Mouse (Mus musculus) left cerebral cortex, postnatal 25 days (tissue): Measurements from ENCODE around the gene Acnat2. TPM values are rescaled to one million over a fixed set of nuclear protein-coding genes. Genes with fewer than 3 reads are reported as not detected.
"Not testable (repeated sequence)": the region's sequence is repeated elsewhere in the genome, so short reads cannot be mapped to it uniquely, and the experiment has no call there.

Experiments used
- DNase-seq, 2 experiments: peaks; one replicate each; pipeline ENCODE4 v3.0.0; 2022; ENCODE audit warnings: low spot score in 2 of 2, mixed read lengths in 1 of 2
- intact Hi-C: fragments of 180-260 bp; cut with DNase I; formaldehyde crosslinking; loops from one replicate; pipeline ENCODE4 v1.15.1; 2025
- total RNA-seq, 2 experiments: library from RNA; stranded (reverse); gene quantifications; 2 replicates each; pipeline ENCODE4 v1.2.3; 2021

The Acnat2 gene
- not detected for total RNA-seq

- DNase-seq, intact Hi-C loops: not testable (repeated sequence)
Measured at GRCm38 (mm10) chr4:49407957-49408356, at the start of gene Acnat2. Acnat2 (minus strand) TSS chr4:49408151.

DNA sequence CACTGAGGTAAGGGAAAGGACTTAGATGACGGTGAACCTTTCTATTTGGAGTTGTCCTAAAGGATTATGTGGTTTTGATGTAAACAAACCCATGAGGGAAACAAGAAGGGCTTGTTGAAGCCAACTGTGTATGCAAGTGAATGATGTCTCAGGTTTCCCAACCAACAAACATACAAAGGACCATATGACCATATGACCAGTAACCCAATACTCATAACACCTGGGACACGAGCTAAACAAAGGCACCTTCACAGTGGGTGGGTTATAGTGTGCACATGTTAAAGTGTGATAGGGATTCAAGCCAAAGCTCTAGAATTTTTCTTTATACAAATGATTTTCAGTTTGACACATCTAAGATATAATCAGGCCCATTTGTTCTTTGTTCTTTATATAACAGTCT lies 48.2 kb upstream of the Acnat2 start:
- DNase-seq: no peak
- intact Hi-C loops: no loop called here

DNA sequence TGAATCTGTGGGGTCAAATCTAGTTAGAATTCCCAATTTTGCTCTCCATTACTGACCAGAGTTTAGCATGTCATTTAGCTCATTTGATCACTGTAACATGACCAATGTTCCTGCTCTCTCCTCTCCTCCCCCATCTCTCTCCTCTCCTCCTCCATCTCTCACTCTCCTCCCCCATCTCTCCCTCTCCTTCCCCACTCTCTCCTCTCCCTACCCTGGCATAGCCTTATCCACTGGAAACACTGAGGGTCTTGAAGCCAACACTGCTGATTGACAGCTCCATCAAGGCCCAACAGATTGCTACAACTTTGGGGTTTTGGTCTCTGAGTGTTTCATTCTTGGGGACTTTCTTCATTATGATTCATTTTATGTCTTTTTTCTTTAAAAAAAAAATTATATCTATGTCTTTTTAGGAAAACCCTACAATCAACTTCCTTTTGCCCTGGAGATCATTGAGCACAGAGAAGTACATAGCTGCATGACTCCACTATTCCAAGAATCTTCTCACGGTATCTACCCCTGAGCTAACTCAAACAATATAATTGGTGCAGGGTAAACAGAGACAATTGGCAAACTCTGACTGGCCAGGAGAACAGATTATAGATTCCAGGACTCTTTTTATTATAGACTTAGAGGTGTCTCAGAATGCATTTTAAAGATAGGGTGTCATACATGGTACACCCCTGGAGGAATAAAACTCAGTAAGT lies 44.0 kb upstream of the Acnat2 start:
- DNase-seq: no peak
- intact Hi-C loops: no loop called here

DNA sequence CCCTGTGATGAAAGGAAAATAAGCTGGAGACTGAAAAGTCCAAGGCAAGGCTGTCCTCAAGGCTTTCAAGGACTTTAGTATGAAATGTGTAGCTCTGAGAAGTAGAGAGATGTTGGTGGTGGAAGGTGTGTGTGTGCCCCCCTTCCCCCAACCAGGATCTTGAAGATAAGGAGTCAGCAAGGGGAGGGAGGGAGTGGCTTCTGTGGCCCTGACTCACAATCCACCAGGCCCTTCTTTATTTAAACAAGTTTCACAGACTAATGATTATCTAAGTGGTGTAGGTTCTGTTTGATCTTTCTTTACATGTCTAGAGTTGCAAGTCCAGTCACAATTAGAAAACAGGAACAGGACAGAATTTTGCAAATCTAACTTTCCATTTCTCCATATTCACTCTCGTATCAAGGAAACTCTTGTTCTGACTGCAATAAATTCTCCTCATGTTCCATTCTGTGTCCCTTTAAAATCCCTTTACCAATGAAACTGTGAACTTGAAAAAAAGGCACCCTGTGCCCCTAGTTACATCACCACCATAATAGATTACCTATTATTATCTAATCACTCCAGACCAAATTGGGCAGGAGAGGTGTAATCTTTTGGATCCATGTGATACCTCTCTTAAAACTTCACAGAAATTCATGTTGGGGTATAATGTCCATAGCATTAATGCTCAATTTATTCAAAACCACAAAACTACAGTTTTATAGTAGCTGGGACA lies 43.3 kb upstream of the Acnat2 start:
- DNase-seq, intact Hi-C loops: not testable (repeated sequence)

DNA sequence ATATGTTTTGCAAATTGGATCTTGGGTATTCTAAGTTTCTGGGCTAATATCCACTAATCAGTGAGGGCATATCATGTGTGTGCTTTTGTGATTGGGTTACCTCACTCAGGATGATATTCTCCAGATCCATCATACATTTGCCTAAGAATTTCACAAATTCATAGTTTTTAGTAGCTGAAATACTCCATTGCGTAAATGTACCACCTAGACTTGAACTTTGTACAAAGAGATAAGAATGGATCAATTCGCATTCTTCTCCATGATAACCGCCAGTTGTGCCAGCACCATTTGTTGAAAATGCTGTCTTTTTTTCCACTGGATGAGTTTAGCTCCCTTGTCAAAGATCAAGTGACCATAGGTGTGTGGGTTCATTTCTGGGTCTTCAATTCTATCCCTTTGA lies 29.0 kb upstream of the Acnat2 start:
- intact Hi-C loops, DNase-seq: not testable (repeated sequence)

DNA sequence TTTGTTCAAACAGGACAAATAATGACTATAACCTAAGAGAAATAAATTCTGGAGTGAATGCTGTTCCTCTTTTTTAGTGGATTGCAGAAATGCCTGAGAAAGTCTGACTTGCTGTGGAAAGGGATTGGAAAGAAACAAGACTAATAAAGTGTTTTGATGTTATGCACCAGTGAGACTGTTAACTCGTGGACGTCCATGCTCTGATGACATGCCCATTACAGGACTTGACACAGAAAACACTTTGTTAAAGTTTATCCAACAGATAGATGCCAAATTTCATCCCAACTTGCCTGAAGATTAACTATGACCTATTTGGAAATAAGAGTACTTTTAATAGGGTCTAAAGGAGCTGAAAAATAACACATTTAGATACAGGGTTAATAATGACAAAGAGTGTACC lies 2.2 kb upstream of the Acnat2 start:
- not testable (repeated sequence) for DNase-seq

DNA sequence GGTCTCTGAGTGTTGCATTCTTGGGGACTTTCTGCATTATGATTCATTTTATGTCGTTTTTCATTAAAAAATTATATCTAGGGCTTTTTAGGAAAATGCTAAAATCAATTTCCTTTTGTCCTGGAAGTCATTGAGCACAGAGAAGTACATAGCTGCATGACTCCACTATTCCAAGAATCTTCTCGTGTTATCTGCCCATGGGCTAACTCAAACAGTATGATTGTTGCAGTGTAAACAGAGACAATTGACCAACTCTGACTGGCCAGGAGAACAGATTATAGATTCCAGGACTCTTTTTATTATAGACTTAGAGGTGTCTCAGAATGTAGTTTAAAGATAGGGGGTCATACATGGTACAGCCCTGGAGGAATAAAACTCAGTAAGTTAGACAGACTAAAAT lies 21.1 kb downstream of the Acnat2 start:
- no peak for DNase-seq
- intact Hi-C loops: no loop called here

More for the DNA sequence above, 2.2 kb upstream of the Acnat2 start:
- intact Hi-C loops: not testable (repeated sequence)

GRCm38 (mm10) chr4:49383576-49384318 lies 24.2 kb downstream of the Acnat2 start:
- DNase-seq, intact Hi-C loops: not testable (repeated sequence)

DNA sequence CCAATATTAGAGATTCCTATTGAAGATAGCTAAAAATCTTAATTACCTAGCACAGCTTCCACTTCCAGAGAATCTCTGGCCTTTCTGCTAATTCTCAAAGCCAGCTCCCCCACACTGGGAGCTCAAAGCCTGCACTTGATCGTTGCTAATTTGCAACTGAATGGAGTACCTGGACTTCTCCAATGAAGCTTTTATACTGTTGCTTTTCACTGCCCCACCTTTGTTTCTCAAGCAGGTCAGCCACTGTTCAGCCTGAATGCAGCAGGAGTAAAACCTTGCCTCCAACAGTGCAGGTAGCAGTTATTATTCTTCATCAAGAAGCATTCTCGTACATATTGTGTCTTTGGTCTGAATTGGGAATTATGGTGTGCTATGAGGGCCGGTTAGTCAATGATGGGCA lies 39.9 kb downstream of the Acnat2 start:
- DNase-seq, intact Hi-C loops: not testable (repeated sequence)

DNA sequence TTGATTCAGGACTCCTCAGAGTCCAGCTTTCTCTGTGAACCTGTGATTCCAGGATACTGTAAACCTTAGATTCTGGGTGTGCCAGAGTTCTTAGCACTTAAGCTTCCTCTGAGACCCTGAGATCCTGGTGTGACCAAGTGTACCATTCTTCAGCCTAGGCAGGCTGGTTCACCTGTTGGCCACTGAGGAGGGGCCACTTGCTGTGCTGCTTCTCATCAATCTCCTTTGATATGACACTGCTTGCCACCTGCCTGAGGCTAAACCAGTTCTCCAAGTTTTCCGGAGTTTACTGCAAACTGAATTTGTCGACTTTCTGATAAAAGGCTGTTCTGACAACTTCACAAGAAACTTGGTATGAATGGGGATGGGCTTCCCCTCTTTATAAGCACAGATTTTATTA lies 50.9 kb downstream of the Acnat2 start:
- DNase-seq: no peak
- intact Hi-C loops: no loop called here

DNA sequence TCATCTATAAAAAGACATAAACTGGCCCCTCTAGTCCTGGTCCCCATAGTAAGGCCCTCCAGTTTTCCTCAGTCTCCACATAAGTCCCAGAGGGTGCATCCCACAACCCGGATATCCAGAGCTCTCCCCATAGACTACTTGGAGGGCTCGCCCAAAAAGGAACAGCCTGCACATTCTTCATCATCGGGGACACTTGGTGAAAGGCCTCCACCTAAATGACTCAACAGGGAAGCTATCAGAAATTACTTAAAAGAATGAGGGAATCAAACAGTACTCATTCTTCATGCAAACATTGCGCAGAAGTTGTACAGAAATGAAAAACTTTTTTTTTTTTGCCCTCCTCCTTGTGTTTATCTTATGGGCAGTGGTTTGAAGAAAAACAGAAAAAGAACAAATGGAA lies 57.5 kb downstream of the Acnat2 start:
- DNase-seq: no peak
- intact Hi-C loops: loop anchor here (1.0 kb wide), 1 partner anchor 85 kb away; no protein-coding TSS in a partner anchor

DNA sequence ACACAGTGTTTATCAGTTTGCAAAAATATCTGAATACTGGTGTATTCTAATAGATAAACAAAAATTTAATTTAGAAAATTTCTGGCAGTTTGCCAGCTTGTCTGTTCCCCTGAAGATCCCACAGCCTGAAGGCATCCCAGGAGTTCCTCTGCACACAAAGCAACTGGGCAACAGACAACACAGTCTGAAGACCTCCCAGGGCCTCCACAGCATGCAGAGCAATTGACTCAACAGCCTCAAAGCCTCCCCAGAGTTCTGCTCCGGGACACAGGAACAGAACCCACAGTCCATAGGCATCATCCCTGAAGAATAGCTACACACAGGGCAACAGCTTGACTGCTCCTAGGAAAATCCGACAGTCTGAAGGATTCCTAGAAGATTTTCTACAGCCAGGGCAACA lies 59.3 kb downstream of the Acnat2 start:
- no peak for DNase-seq
- intact Hi-C loops: no loop called here

DNA sequence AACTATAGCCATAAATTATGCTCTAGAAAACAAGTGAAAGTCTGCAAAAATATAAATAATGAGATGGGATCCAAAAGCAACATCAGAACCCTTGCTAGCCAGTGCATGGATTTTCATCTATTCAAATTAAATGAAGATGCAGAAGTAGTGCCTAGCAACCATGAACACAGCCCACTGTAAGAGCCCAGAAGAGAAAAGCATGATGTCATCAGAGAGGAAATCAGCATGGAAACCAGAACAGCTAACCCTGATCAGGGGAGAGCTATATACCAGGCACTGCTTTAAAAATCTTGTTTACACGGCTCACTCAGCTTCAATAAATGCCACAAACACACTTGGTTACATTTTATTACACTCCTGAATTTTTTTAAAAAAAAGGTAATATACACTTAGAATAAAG lies 60.0 kb downstream of the Acnat2 start:
- intact Hi-C loops, DNase-seq: not testable (repeated sequence)

DNA sequence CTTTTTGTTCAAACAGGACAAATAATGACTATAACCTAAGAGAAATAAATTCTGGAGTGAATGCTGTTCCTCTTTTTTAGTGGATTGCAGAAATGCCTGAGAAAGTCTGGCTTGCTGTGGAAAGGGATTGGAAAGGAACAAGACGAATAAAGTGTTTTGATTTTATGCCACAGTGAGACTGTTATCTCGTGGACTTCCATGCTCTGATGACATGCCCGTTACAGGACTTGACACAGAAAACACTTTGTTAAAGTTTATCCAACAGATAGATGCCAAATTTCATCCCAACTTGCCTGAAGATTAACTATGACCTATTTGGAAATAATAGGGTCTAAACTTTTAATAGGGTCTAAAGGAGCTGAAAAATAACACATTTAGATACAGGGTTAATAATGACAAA lies 67.9 kb downstream of the Acnat2 start:
- intact Hi-C loops: not testable (repeated sequence)

GRCm38 (mm10) chr4:49337949-49338348 lies 70.0 kb downstream of the Acnat2 start:
- DNase-seq, intact Hi-C loops: not testable (repeated sequence)

More for the DNA sequence above, 67.9 kb downstream of the Acnat2 start:
- DNase-seq: not testable (repeated sequence)

Other genes with a start within 250 kb of the Acnat2 start
- under 1 TPM in 1 of 2 experiments, not detected in 1; 0.37 TPM for gene Acnat1, start 65.8 kb upstream of the Acnat2 start, total RNA-seq
- under 1 TPM in 1 of 2 experiments, not detected in 1; 0.16 TPM for gene Baat, start 98.4 kb upstream of the Acnat2 start, total RNA-seq
- gene Mrpl50, start 112.9 kb upstream of the Acnat2 start, total RNA-seq: 10 to 100 TPM; 28.3 to 31.2 TPM
- 10 to 100 TPM; 10.3 to 10.5 TPM for gene Zfp189, start 113.0 kb upstream of the Acnat2 start, total RNA-seq
- 1 to 10 TPM in 1 of 2 experiments, under 1 TPM in 1; 0.96 to 1.3 TPM for gene Aldob, start 141.4 kb upstream of the Acnat2 start, total RNA-seq
- 10 to 100 TPM; 63.8 to 66.7 TPM for gene Tmem246, start 189.7 kb upstream of the Acnat2 start, total RNA-seq
- gene Rnf20, start 223.9 kb upstream of the Acnat2 start, total RNA-seq: 10 to 100 TPM; 70.5 to 71.8 TPM